Mouse (Mus musculus) forebrain, embryonic 14.5 days (tissue): ENCODE data around the gene Frmd4a. TPM values are rescaled to one million over a fixed set of nuclear protein-coding genes. Genes with fewer than 3 reads are reported as not detected.

Experiments used
- ATAC-seq: fragments of 200-750 bp; cut with Nextera tagmentation; 2 replicates; pipeline ENCODE4 v1.8.0; 2017; ENCODE audit warnings: mild to moderate bottlenecking, moderate library complexity
- DNase-seq: peaks from one replicate; pipeline ENCODE4 v3.0.0-alpha.2; 2015; ENCODE audit warnings: low spot score
- H3K27ac ChIP-seq: fragments of 300-500 bp; sonication (generic); 2 replicates; pipeline ENCODE4 v1.5.1; 2014; ENCODE audit warnings: low read depth, mild to moderate bottlenecking, control low read depth, low read length, moderate library complexity
- H3K27me3 ChIP-seq: fragments of 300-500 bp; sonication (generic); replicated peaks from 2 replicates; pipeline ENCODE4 v1.6.1; 2014; ENCODE audit warnings: low read length, control low read depth, mixed read lengths; ENCODE audit not compliant: control insufficient read depth, insufficient read depth
- H3K36me3 ChIP-seq: fragments of 300-500 bp; sonication (generic); 2 replicates; pipeline ENCODE4 v1.6.1; 2014; ENCODE audit warnings: low read length, control low read depth; ENCODE audit not compliant: control insufficient read depth, insufficient read depth
- H3K4me1 ChIP-seq: fragments of 300-500 bp; sonication (generic); 2 replicates; pipeline ENCODE4 v1.6.1; 2014; ENCODE audit warnings: antibody characterized with exemption, low read length, control low read depth; ENCODE audit not compliant: control insufficient read depth, insufficient read depth
- H3K4me2 ChIP-seq: fragments of 300-500 bp; sonication (generic); 2 replicates; pipeline ENCODE4 v1.6.1; 2014; ENCODE audit warnings: mild to moderate bottlenecking, control low read depth, low read length
- H3K4me3 ChIP-seq: fragments of 300-500 bp; sonication (generic); 2 replicates; pipeline ENCODE4 v1.5.1; 2014; ENCODE audit warnings: low read depth, low read length, control low read depth
- H3K9ac ChIP-seq: fragments of 300-500 bp; sonication (generic); 2 replicates; pipeline ENCODE4 v1.6.1; 2014; ENCODE audit warnings: mild to moderate bottlenecking, low read length, control low read depth, moderate library complexity
- H3K9me3 ChIP-seq: fragments of 300-500 bp; sonication (generic); replicated peaks from 2 replicates; pipeline ENCODE4 v1.6.1; 2016; ENCODE audit warnings: low read length, control low read depth, mixed read lengths; ENCODE audit not compliant: control insufficient read depth
- WGBS: fragments of 180-500 bp; shearing (Covaris S2); extraction: QIAGEN DNeasy Blood & Tissue Kit; methylation state at CpG from one replicate; pipeline ENCODE4 v1.1.7; 2014; 5-methylcytosine and 5-hydroxymethylcytosine counted together
- polyA plus RNA-seq: library from polyadenylated mRNA; unstranded; fragments of >200 nt; fragmentation: Nextera tagmentation; extraction: Ambion mirVana; gene quantifications from 2 replicates; pipeline ENCODE4 v1.2.1, GENCODE M21; 2014

Frmd4a gene
- polyA plus RNA-seq, 1 experiment from 2014 or later: 36.9 TPM

- Histone ChIP-seq H3K27ac (no peak overlapping the region), H3K36me3 (no peaks in the 10 kb centered on the region), H3K4me3 (no peak overlapping the region), H3K9ac (no peak overlapping the region), H3K27me3 (no peaks in the 10 kb centered on the region), H3K4me1 (peaks cover 25% of the 10 kb centered on the region), H3K9me3 (no peaks in the 10 kb centered on the region), H3K4me2 (no peak overlapping the region)
- ATAC-seq (peak; percentile 66), DNase-seq (peak; percentile 79)
- WGBS: 30% methylated on average over 2 of the region's 2 CpGs
These were observed 83.9 kb downstream of the Frmd4a start for GRCm38 (mm10) chr2:4101370-4101769.

GRCm38 (mm10) chr2:4113303-4113920 lies 95.9 kb downstream of the Frmd4a start:
- Histone ChIP-seq H3K27ac (no peak overlapping the region; the same call in 1 of the 2 replicates), H3K4me1 (peaks cover 5% of the 10 kb centered on the region; the same call in 1 of the 2 replicates), H3K4me2 (no peak overlapping the region), H3K27me3 (no peaks in the 10 kb centered on the region), H3K9me3 (no peaks in the 10 kb centered on the region), H3K4me3 (no peak overlapping the region), H3K36me3 (no peaks in the 10 kb centered on the region), H3K9ac (no peak overlapping the region)
- WGBS: 16% methylated on average over 7 of the region's 7 CpGs
- ATAC-seq: peak; percentile 81
- DNase-seq: peak; percentile 79

GRCm38 (mm10) chr2:4119678-4120458 lies 102.4 kb downstream of the Frmd4a start:
- Histone ChIP-seq H3K4me2 (no peak overlapping the region), H3K9ac (no peak overlapping the region), H3K4me1 (peaks cover 18% of the 10 kb centered on the region), H3K27ac (0 out of 2 replicates have a peak overlapping the region, but pooled peaks have one; percentile 22), H3K27me3 (no peaks in the 10 kb centered on the region), H3K36me3 (no peaks in the 10 kb centered on the region), H3K9me3 (no peaks in the 10 kb centered on the region), H3K4me3 (no peak overlapping the region)
- ATAC-seq (peak; percentile 93), DNase-seq (peak; percentile 85)
- WGBS: 37% methylated on average over 9 of the region's 9 CpGs

GRCm38 (mm10) chr2:4131216-4131615 lies 113.7 kb downstream of the Frmd4a start:
- no peak overlapping the region for H3K4me3 ChIP-seq
- no peak for DNase-seq
- H3K27me3 ChIP-seq: no peaks in the 10 kb centered on the region
- H3K27ac ChIP-seq: no peak overlapping the region
- H3K4me2 ChIP-seq: no peak overlapping the region
- ATAC-seq: no peak
- H3K4me1 ChIP-seq: 0 out of 2 replicates have a peak, but pooled peaks cover 2% of the 10 kb centered on the region
- H3K9me3 ChIP-seq: no peaks in the 10 kb centered on the region
- H3K36me3 ChIP-seq: no peaks in the 10 kb centered on the region
- no peak overlapping the region for H3K9ac ChIP-seq
- 88% methylated on average over 4 of the region's 4 CpGs for WGBS

GRCm38 (mm10) chr2:4137493-4137892 lies 120.0 kb downstream of the Frmd4a start:
- ATAC-seq (peak; percentile 46; the same call in 1 of the 2 replicates), DNase-seq (peak; percentile 54)
- Histone ChIP-seq H3K9me3 (no peaks in the 10 kb centered on the region), H3K4me3 (no peak overlapping the region), H3K27me3 (no peaks in the 10 kb centered on the region), H3K4me1 (0 out of 2 replicates have a peak, but pooled peaks cover 2% of the 10 kb centered on the region), H3K36me3 (no peaks in the 10 kb centered on the region), H3K27ac (no peak overlapping the region), H3K4me2 (no peak overlapping the region), H3K9ac (no peak overlapping the region)
- WGBS: 87% methylated on average over 3 of the region's 3 CpGs

GRCm38 (mm10) chr2:4142221-4142950 lies 124.9 kb downstream of the Frmd4a start:
- H3K27me3 ChIP-seq: no peaks in the 10 kb centered on the region
- H3K4me1 ChIP-seq: no peaks in the 10 kb centered on the region
- no peaks in the 10 kb centered on the region for H3K36me3 ChIP-seq
- no peak overlapping the region for H3K27ac ChIP-seq
- WGBS: 40% methylated on average over 4 of the region's 4 CpGs
- DNase-seq (peak; percentile 36), ATAC-seq (no peak)
- H3K9me3 ChIP-seq: no peaks in the 10 kb centered on the region
- no peak overlapping the region for H3K4me3 ChIP-seq
- H3K9ac ChIP-seq: no peak overlapping the region
- no peak overlapping the region for H3K4me2 ChIP-seq

- Histone ChIP-seq H3K4me2 (no peak overlapping the region), H3K4me3 (no peak overlapping the region), H3K9me3 (no peaks in the 10 kb centered on the region), H3K27ac (no peak overlapping the region), H3K36me3 (no peaks in the 10 kb centered on the region), H3K27me3 (no peaks in the 10 kb centered on the region), H3K9ac (no peak overlapping the region), H3K4me1 (no peaks in the 10 kb centered on the region)
- DNase-seq (peak; percentile 16), ATAC-seq (no peak)
- 64% methylated on average over 4 of the region's 4 CpGs for WGBS
These were observed 126.9 kb downstream of the Frmd4a start for GRCm38 (mm10) chr2:4144424-4144823.

- WGBS: 2% methylated on average over 14 of the region's 14 CpGs
- DNase-seq (peak; percentile 48), ATAC-seq (peak; percentile 37; the same call in 1 of the 2 replicates)
- peaks cover 22% of the 10 kb centered on the region for H3K4me1 ChIP-seq
- no peaks in the 10 kb centered on the region for H3K9me3 ChIP-seq
- H3K9ac ChIP-seq: peak overlapping the region; percentile 61
- H3K4me3 ChIP-seq: peak overlapping the region; percentile 35
- H3K27ac ChIP-seq: peak overlapping the region; percentile 77
- peak overlapping the region; percentile 68 for H3K4me2 ChIP-seq
- no peaks in the 10 kb centered on the region for H3K36me3 ChIP-seq
- H3K27me3 ChIP-seq: no peaks in the 10 kb centered on the region
These were observed 135.1 kb downstream of the Frmd4a start for GRCm38 (mm10) chr2:4152521-4153040.
